Mouse (Mus musculus) ES-Bruce4 (cell line): ENCODE data around the gene Zfp941. TPM values are rescaled to one million over a fixed set of nuclear protein-coding genes. Genes with fewer than 3 reads are reported as not detected.
A peak's percentile ranks its signal among the peaks of the same experiment; 100 is the strongest.

ENCODE experiments used
- H3K27ac ChIP-seq: 2 replicates; pipeline ENCODE4 v1.5.1; 2012; ENCODE audit warnings: low read length, inconsistent platforms; ENCODE audit not compliant: insufficient read depth
- H3K27me3 ChIP-seq: 2 replicates; pipeline ENCODE4 v1.6.1; 2012; ENCODE audit warnings: mild to moderate bottlenecking, low read length, inconsistent platforms; ENCODE audit not compliant: control insufficient read depth, poor library complexity, insufficient read depth, severe bottlenecking
- H3K36me3 ChIP-seq: 2 replicates; pipeline ENCODE4 v1.6.1; 2012; ENCODE audit warnings: inconsistent platforms, mild to moderate bottlenecking, low read length, moderate library complexity; ENCODE audit not compliant: control insufficient read depth, poor library complexity, insufficient read depth, severe bottlenecking
- H3K4me1 ChIP-seq: one replicate; pipeline ENCODE4 v1.8.1; 2011; ENCODE audit warnings: low read length; ENCODE audit not compliant: control insufficient read depth, insufficient read depth
- H3K4me3 ChIP-seq: 2 replicates; pipeline ENCODE4 v1.5.1; 2011; ENCODE audit warnings: low read depth, mild to moderate bottlenecking, low read length
- H3K9ac ChIP-seq: 2 replicates; pipeline ENCODE4 v1.6.1; 2012; ENCODE audit warnings: low read depth, mild to moderate bottlenecking, inconsistent platforms; ENCODE audit not compliant: poor library complexity, severe bottlenecking
- H3K9me3 ChIP-seq: replicated peaks from 2 replicates; pipeline ENCODE4 v1.6.1; 2012; ENCODE audit warnings: mild to moderate bottlenecking, low read length, inconsistent platforms; ENCODE audit not compliant: control insufficient read depth, poor library complexity, insufficient read depth, severe bottlenecking
- CTCF ChIP-seq: IDR thresholded peaks from one replicate; pipeline ENCODE4 v1.8.1; 2011; ENCODE audit warnings: low read depth, low read length
- EP300 ChIP-seq: IDR thresholded peaks from 2 replicates; pipeline ENCODE4 v1.6.1; 2011; ENCODE audit warnings: low read depth, low read length; ENCODE audit not compliant: insufficient read depth
- POLR2A ChIP-seq: IDR thresholded peaks from one replicate; pipeline ENCODE4 v1.8.1; 2011; ENCODE audit warnings: low read length; ENCODE audit not compliant: insufficient read depth
- polyA plus RNA-seq: library from polyadenylated mRNA; stranded (reverse); fragments of >200 nt; gene quantifications from 2 replicates; pipeline ENCODE4 v1.2.4, GENCODE M21; 2011; ENCODE audit warnings: low read depth; ENCODE audit not compliant: missing spikeins, insufficient read depth, insufficient read length

Gene Zfp941
- polyA plus RNA-seq, 1 experiment: 23.4 TPM

DNA sequence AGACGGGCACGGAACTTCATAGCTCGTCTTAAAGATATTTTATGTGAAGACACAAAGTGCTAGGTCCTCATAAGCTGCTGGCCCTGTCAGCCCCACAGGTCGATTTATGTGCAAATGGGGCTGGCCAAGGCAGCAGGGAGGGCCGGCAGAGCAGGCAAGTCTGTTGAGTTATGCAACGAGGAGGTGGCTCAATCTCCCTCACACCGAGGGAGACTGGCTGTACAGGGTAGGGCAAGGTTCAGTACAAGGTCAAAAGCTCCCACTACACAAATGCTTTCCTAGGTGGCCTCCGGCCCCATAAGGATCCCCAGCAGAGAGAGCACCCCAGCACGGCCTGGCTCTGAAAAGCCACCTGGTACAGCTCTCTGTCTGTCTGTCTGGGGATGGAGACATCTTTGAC, 31.4 kb upstream of the Zfp941 start:
- no peak for TF ChIP-seq POLR2A
- no peak for TF ChIP-seq CTCF
- no peak for TF ChIP-seq EP300
- H3K4me3 ChIP-seq: no peak overlapping the region
- no peak overlapping the region for H3K9ac ChIP-seq
- no peaks in the 10 kb centered on the region for H3K9me3 ChIP-seq
- no peak overlapping the region for H3K27ac ChIP-seq
- peaks cover 10% of the 10 kb centered on the region; the same call in 1 of the 2 replicates for H3K36me3 ChIP-seq
- H3K27me3 ChIP-seq: no peaks in the 10 kb centered on the region
- no peaks in the 10 kb centered on the region for H3K4me1 ChIP-seq

DNA sequence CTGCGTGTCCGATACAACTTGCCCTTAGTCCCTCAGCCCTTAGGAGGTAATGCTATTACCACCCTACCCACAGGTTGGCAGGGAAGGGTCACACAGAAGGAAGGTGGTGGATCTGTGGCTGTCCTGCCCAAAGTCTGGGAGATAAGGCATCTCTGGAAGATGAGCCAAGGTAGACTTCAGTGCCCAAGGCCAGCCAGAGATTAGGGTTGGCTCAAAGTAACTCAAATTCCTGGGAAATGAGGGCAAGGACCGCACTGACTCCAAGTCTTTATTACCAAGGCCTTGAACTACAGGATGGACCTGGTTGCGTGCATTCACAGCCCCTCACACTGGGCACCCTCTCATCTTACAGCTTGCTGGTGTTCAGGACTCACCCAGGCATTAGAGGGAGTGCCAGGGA, 29.9 kb upstream of the Zfp941 start:
- Histone ChIP-seq H3K27ac (no peak overlapping the region), H3K4me1 (no peaks in the 10 kb centered on the region), H3K27me3 (no peaks in the 10 kb centered on the region), H3K36me3 (peaks cover 10% of the 10 kb centered on the region; the same call in 1 of the 2 replicates), H3K9ac (no peak overlapping the region), H3K9me3 (no peaks in the 10 kb centered on the region), H3K4me3 (no peak overlapping the region)
- TF ChIP-seq EP300 (no peak), CTCF (no peak), POLR2A (no peak)

DNA sequence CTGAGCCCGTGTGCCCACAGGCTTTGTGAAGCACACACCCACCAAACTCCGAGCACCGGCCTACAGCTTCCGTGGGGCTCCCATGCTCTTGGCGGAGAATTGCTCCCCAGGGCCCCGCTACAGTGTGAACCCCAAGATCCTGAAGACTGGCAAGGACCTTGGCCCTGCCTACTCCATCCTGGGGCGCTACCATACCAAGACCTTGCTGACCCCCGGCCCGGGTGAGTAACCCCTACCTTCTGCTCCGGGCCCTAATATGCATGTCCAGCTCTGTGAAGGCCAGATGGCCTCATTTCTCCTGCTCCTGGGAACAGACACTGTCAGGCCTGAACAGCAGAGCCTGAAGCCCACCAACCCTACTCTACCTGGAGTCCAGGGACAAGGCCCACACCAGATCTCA, 26.6 kb upstream of the Zfp941 start:
- Histone ChIP-seq H3K9me3 (no peaks in the 10 kb centered on the region), H3K36me3 (peaks cover 3% of the 10 kb centered on the region; the same call in 1 of the 2 replicates), H3K27ac (no peak overlapping the region), H3K27me3 (no peaks in the 10 kb centered on the region), H3K9ac (no peak overlapping the region), H3K4me3 (no peak overlapping the region), H3K4me1 (peaks cover 7% of the 10 kb centered on the region)
- TF ChIP-seq EP300: no peak
- TF ChIP-seq CTCF: no peak
- no peak for TF ChIP-seq POLR2A

DNA sequence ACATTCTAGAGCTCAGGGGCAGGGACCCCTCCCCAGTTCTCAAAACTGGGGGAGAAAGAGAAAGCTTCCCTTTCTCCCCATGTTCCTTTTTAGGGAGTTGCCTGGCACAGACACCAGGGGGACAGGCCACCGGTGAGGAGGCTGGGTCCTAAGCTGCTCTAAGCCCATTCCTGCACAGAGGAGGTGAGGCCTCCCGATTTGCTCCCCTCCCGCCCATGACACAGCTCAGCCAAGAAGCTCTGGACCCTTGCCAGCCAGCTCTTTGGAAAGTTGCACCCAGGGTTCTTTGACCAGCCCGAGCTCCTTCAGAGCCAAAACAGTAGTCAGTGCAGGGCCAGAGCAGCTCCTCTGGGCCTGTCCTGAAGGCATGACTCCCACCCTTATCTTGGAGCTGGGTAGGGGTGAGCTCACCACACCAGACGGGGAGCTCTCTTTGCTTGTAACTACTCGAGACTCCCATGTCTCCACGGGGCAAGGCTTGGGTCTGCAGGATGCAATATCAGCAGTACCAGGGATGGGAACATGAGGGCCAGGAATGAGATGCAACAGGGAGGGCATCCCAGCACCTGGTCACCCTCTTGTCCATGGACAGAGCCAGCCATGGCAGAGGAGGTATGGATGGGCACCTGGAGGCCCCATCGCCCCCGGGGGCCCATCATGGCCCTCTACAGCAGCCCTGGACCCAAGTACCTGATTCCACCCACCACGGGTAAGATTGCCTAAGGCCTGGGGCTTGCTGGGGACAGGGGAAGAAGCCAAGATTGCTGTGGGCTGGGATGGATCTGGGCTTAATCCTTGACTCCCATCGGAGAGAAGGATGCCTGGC, 26.0 kb upstream of the Zfp941 start, which contains the start of gene Odf3:
Gene Odf3 (plus strand): TSS at position 51 of the 826 bp plus-strand sequence.
- no peaks in the 10 kb centered on the region; the same call in 1 of the 2 replicates for H3K36me3 ChIP-seq
- no peak within 1 kb of the TSS for H3K9ac ChIP-seq
- no peak for TF ChIP-seq CTCF
- no peak for TF ChIP-seq EP300
- TF ChIP-seq POLR2A: no peak
- H3K27ac ChIP-seq: no peak within 1 kb of the TSS
- H3K27me3 ChIP-seq: no peaks in the 10 kb centered on the region
- peaks cover 7% of the 10 kb centered on the region for H3K4me1 ChIP-seq
- no peak within 1 kb of the TSS for H3K4me3 ChIP-seq
- H3K9me3 ChIP-seq: no peaks in the 10 kb centered on the region

DNA sequence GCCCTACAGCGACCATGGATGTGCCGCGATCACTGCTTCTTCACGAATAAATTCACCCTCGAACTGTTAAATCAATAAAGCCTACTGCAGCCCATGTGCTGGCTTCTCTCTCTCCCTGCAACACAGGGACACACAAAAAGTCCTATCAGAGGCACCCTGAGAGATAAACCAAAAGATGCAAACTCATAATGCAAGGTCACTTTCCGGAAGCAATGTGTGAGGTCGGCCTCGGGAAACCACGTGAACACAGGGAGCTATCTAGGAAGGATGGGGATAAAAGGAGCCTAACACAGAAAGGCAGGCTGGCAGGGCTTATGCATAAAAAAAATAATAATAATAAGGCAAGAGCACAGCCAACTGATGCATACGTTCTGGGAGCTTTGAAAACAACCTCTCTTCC, 24.7 kb upstream of the Zfp941 start:
- no peak for TF ChIP-seq EP300
- TF ChIP-seq CTCF: no peak
- TF ChIP-seq POLR2A: no peak
- Histone ChIP-seq H3K9me3 (no peaks in the 10 kb centered on the region), H3K27me3 (no peaks in the 10 kb centered on the region), H3K36me3 (no peaks in the 10 kb centered on the region), H3K4me1 (peaks cover 8% of the 10 kb centered on the region), H3K27ac (no peak overlapping the region), H3K9ac (no peak overlapping the region), H3K4me3 (no peak overlapping the region)

DNA sequence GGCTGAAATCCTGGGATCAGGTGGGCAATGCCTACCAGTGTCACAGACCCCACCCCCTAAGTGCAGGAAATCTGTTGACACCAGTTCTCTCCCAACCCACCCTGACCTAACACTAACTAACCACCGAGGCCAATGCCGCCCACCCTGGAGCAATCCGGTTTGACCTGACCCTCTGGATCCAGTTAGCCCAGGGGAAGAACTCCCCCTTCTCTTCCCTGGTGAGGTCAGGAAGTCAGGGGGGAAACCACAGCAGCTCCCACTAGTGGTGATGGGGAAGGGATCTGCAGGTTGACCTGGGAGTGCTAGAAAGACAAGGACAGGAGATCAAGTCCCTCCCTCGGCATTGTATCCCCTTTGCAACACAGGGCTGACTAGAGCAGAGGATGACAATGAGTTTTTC, 23.7 kb upstream of the Zfp941 start:
- no peaks in the 10 kb centered on the region for H3K27me3 ChIP-seq
- H3K36me3 ChIP-seq: no peaks in the 10 kb centered on the region
- H3K9ac ChIP-seq: no peak overlapping the region
- no peaks in the 10 kb centered on the region for H3K9me3 ChIP-seq
- H3K4me3 ChIP-seq: no peak overlapping the region
- peaks cover 10% of the 10 kb centered on the region for H3K4me1 ChIP-seq
- no peak overlapping the region for H3K27ac ChIP-seq
- 0 out of 2 replicates have a peak, but pooled peaks have one; percentile 2 for TF ChIP-seq EP300
- peak; percentile 59 for TF ChIP-seq CTCF
- no peak for TF ChIP-seq POLR2A
